Mouse (Mus musculus) embryonic fibroblast, embryonic 13.5 days (primary cell): ENCODE measurements around the gene Slc26a5.

ENCODE experiments used
- CTCF ChIP-seq: IDR thresholded peaks from 2 replicates; pipeline ENCODE4 v1.5.1; 2011; ENCODE audit warnings: mild to moderate bottlenecking, control low read depth, low read length, moderate library complexity, borderline replicate concordance; ENCODE audit not compliant: insufficient read depth
- POLR2A ChIP-seq: IDR thresholded peaks from 2 replicates; pipeline ENCODE4 v1.6.1; 2011; ENCODE audit warnings: low read depth, mild to moderate bottlenecking, control low read depth, low read length, moderate library complexity

- no peak for TF ChIP-seq CTCF
- TF ChIP-seq POLR2A = no peak
Measured at GRCm38 (mm10) chr5:21894168-21894567, 28.8 kb upstream of the Slc26a5 start.
